Mouse (Mus musculus) lung, adult 2 months (tissue): ENCODE measurements around the gene Bpifb3.

ENCODE experiments used
- CTCF ChIP-seq: fragments of 200-500 bp; IDR thresholded peaks from 2 replicates; pipeline ENCODE4 v1.5.1; 2011; ENCODE audit warnings: mild to moderate bottlenecking, low read length, control low read depth; ENCODE audit not compliant: insufficient read depth
- POLR2A ChIP-seq: fragments of 200-500 bp; IDR thresholded peaks from 2 replicates; pipeline ENCODE4 v1.6.1; 2011; ENCODE audit warnings: low read depth, mild to moderate bottlenecking, control low read depth, low read length, borderline replicate concordance; ENCODE audit errors: extremely low read depth

DNA sequence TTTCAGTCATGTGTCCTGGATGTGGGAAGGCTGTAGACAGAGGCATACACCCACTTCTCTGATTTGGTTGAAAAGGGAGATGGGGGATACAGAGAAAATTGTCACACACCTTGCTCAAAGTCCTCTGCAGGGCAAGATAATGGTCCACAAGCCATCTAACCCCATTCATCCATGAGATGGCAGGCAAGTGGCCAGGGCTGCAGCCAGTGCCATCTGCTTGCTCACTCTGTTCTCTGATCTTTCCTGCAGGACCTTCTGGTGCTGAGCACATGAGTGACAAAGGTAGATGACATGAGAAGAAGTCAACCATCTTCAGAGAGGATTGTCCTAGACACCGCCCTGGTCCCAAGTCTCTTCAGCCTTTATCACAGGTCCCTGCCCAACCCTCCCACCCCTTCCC is 45.3 kb downstream of the Bpifb3 start:
- no peak for TF ChIP-seq POLR2A
- no peak for TF ChIP-seq CTCF
